Mouse (Mus musculus): Measurements from ENCODE around the gene Map3k3. TPM values are rescaled to one million over a fixed set of nuclear protein-coding genes. Genes with fewer than 3 reads are reported as not detected.
A peak's percentile ranks its signal among the peaks of the same experiment; 100 is the strongest.

Gene Map3k3
- total and polyA plus RNA-seq, 2 experiments from 2014 or later: 8.9 to 38.0 TPM

DNA sequence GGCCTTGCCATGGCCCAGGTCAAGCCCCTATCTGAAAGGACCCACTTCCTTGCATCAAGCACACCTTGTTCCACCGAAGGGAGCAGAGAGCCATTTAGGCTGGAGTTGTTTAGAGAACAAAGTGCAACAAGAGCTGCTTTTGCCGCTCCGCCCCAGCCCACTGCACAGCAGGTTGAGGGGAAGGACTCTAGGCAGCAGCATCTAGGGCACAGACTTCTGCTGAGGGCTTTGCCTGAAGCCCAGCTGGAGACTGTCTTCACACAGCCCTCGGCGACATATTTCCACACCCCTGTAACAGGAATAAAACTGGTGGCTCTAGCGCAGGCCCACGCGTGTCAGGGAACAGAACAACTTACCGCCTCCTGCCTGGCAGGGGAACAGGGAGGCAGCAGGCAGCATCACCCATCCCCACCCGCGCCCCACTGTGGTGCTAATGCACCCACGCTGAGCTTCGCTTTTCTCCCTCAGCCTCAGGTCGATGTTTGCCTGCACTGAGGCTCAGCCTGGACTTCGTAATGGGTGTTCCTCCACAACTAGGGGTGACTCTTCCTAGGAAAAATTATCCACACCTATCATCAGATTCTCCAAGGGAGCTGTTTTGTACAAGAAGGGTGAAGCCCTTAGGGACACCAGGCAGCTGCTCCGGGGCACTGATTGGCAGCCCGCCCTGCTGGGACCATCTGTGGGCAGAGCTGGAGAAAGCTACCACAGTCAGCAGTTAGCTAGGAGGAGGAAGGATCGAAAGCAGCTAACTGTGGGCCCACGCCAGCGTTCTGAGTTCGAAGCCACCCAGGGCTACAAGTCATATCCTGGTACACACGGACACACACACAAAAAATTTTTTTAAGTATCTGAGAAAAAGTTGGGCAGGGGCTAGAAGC lies 76.7 kb downstream of the Map3k3 start, which contains the start of the genes Gm10840 and Limd2:
Gene Gm10840, plus strand, starts transcription at position 10 of the 881 bp plus-strand sequence.
Gene Limd2, minus strand, starts transcription at position 20 of the 881 bp plus-strand sequence.
- peaks cover 11% of the 10 kb centered on the region; the same call in 1 of the 2 replicates for H3K4me1 ChIP-seq (ENCODE audit: insufficient read depth, low read length)
- peak within 1 kb of the TSS; percentile 87 for H3K4me2 ChIP-seq (ENCODE audit: low read depth, low read length)
- H3K27ac ChIP-seq: peak within 1 kb of the TSS; percentile 95
- H3K27me3 ChIP-seq (ENCODE audit: insufficient read depth, low read length): no peaks in the 10 kb centered on the region
- ATAC-seq: peak; percentile 15; the same call in 1 of the 2 replicates
- peak within 1 kb of the TSS; percentile 59 for H3K4me3 ChIP-seq (ENCODE audit: low read length)
- H3K9ac ChIP-seq (replicated peaks; ENCODE audit: low read length): peak within 1 kb of the TSS; percentile 75
- peak; percentile 52 for DNase-seq (ENCODE audit: low spot score)
- TF ChIP-seq CTCF (IDR thresholded peaks at IDR 0.05; ENCODE audit: low read depth): no peak
- 23% methylated on average over 22 of the region's 22 CpGs for WGBS
- peaks cover 39% of the 10 kb centered on the region for H3K36me3 ChIP-seq (ENCODE audit: insufficient read depth, low read length)
- H3K9me3 ChIP-seq (ENCODE audit: low read length): no peaks in the 10 kb centered on the region

DNA sequence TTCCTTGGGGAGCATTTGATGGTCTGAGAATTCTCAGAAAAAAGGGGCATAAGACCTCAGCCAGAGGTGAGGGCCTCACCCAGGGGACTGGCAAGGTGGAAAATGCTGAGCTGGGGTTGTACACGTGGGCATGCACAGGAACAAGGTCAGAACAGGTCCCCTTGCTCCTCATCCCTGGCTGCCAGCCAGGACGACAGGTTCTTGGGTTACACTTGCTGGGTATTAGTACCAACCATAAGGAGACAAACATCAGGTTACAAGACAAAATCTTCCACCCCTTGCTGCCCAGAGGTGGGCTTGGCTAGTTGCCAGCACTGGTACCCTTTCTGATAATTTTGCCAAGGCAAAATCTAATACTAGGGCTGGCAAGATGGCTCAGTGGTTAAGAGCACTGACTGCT lies 77.8 kb downstream of the Map3k3 start:
- Histone ChIP-seq H3K27me3 (ENCODE audit: insufficient read depth, low read length) (no peaks in the 10 kb centered on the region), H3K27ac (no peak overlapping the region), H3K4me2 (ENCODE audit: low read depth, low read length) (no peak overlapping the region), H3K36me3 (ENCODE audit: insufficient read depth, low read length) (peaks cover 36% of the 10 kb centered on the region), H3K4me3 (ENCODE audit: low read length) (no peak overlapping the region), H3K4me1 (ENCODE audit: insufficient read depth, low read length) (peaks cover 11% of the 10 kb centered on the region; the same call in 1 of the 2 replicates), H3K9ac (replicated peaks; ENCODE audit: low read length) (no peak overlapping the region), H3K9me3 (ENCODE audit: low read length) (no peaks in the 10 kb centered on the region)
- 82% methylated on average over 2 of the region's 2 CpGs for WGBS
- TF ChIP-seq CTCF (IDR thresholded peaks at IDR 0.05; ENCODE audit: low read depth): no peak
- DNase-seq (ENCODE audit: low spot score): no peak
- ATAC-seq: no peak

DNA sequence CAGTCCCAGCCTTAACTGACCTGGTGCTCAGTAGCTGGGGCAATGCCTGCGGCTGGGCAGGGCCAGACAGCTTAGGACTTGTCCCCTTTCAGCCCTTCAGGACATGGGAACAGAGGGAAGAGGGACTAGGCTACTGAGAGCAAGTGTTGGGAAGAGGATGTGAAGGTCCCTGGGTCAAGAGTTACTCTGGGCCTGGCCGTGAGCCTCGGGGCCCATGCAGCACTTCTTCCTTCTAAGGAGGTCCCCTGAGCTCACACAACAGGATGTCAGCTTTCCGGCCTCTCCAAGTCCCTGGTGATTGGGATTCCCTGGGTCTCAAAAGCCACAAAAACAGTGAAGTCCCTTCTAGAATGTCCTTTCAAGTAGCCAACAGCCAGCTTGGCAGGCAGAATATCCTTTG lies 79.1 kb downstream of the Map3k3 start:
- Histone ChIP-seq H3K9me3 (ENCODE audit: low read length) (no peaks in the 10 kb centered on the region), H3K27me3 (ENCODE audit: insufficient read depth, low read length) (no peaks in the 10 kb centered on the region), H3K4me1 (ENCODE audit: insufficient read depth, low read length) (peaks cover 11% of the 10 kb centered on the region; the same call in 1 of the 2 replicates), H3K4me2 (ENCODE audit: low read depth, low read length) (no peak overlapping the region), H3K36me3 (ENCODE audit: insufficient read depth, low read length) (peaks cover 36% of the 10 kb centered on the region; the same call in 1 of the 2 replicates), H3K27ac (no peak overlapping the region), H3K4me3 (ENCODE audit: low read length) (no peak overlapping the region), H3K9ac (replicated peaks; ENCODE audit: low read length) (no peak overlapping the region)
- 94% methylated on average over 4 of the region's 4 CpGs for WGBS
- DNase-seq (ENCODE audit: low spot score) (no peak), ATAC-seq (no peak)
- no peak for TF ChIP-seq CTCF (IDR thresholded peaks at IDR 0.05; ENCODE audit: low read depth)

DNA sequence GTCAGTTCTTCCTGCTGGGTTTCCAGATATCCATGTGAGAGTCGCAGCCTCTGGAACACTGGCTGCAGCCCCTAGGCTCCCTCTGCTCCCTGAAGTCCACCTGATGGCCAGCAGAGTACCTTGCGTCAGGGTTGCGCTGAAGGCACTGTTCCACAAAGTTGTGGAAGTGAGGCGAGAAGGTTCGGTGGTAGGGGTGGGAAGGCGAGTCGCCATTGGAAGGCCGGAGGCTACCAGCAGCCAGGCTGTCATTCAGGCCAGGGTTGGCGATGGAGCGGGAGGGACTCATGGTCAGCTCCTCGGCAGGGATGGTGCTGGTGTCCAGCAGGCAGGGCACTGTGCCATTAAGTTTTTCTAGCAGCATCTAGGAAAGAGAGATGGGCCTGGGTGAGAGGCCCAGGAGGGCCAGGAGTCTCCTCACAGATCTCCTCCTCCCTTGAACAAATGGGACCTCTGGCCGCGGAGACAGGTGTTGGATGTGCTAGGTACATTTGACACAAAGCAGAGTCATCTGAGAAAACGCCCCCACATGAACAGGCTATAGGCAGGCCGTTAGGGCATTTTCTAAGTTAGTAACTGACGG lies 80.3 kb downstream of the Map3k3 start:
- ATAC-seq (no peak), DNase-seq (ENCODE audit: low spot score) (no peak)
- Histone ChIP-seq H3K27me3 (ENCODE audit: insufficient read depth, low read length) (no peaks in the 10 kb centered on the region), H3K9ac (replicated peaks; ENCODE audit: low read length) (no peak overlapping the region), H3K4me1 (ENCODE audit: insufficient read depth, low read length) (peaks cover 11% of the 10 kb centered on the region; the same call in 1 of the 2 replicates), H3K4me3 (ENCODE audit: low read length) (no peak overlapping the region), H3K9me3 (ENCODE audit: low read length) (no peaks in the 10 kb centered on the region), H3K27ac (no peak overlapping the region), H3K36me3 (ENCODE audit: insufficient read depth, low read length) (peaks cover 43% of the 10 kb centered on the region; the same call in 1 of the 2 replicates), H3K4me2 (ENCODE audit: low read depth, low read length) (no peak overlapping the region)
- TF ChIP-seq CTCF (IDR thresholded peaks at IDR 0.05; ENCODE audit: low read depth): no peak
- 91% methylated on average over 16 of the region's 16 CpGs for WGBS

DNA sequence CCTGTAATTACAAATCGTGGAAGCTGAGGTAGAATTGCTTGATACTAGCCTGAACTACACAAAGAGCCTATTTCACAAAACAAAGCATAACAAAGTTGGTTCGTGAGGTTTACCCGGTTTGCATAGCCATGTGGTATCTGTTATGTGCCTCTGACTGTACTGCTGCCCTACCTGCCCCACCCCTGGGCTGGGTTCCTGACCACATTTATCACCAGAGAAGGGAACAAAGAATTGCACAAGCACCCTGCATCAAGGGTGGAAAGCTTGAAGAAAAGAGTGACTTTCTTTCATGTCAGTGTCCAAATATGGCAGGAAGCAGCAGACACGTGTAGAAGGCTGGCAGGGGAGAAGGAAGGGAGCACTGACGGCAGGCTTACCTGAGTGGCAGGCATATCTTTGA lies 83.0 kb downstream of the Map3k3 start:
- WGBS: 87% methylated on average over 5 of the region's 5 CpGs
- no peaks in the 10 kb centered on the region for H3K4me1 ChIP-seq (ENCODE audit: insufficient read depth, low read length)
- H3K9me3 ChIP-seq (ENCODE audit: low read length): no peaks in the 10 kb centered on the region
- DNase-seq (ENCODE audit: low spot score) (no peak), ATAC-seq (no peak)
- no peak overlapping the region for H3K27ac ChIP-seq
- no peak overlapping the region for H3K4me3 ChIP-seq (ENCODE audit: low read length)
- H3K27me3 ChIP-seq (ENCODE audit: insufficient read depth, low read length): no peaks in the 10 kb centered on the region
- no peak overlapping the region for H3K9ac ChIP-seq (replicated peaks; ENCODE audit: low read length)
- peaks cover 47% of the 10 kb centered on the region; the same call in 1 of the 2 replicates for H3K36me3 ChIP-seq (ENCODE audit: insufficient read depth, low read length)
- no peak for TF ChIP-seq CTCF (IDR thresholded peaks at IDR 0.05; ENCODE audit: low read depth)
- H3K4me2 ChIP-seq (ENCODE audit: low read depth, low read length): no peak overlapping the region

DNA sequence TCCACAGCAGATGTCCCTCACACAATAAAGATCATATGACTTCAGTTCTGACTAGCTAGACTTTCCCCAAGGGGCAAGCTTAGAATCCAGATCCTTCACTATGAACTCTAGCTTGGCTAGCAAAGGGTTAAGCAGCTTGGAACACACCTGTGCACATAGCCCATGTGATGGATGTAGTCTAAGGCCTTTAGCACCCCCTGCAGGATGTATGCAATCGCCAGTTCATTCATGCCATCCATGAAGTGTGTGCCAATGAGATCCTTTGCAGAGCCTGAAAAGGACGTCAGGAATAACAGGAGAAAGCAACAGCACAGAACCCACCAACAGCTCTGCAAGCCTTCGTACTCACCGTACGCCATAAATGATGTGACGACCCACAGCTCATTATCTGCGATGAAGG lies 86.4 kb downstream of the Map3k3 start:
- WGBS: 83% methylated on average over 7 of the region's 7 CpGs
- TF ChIP-seq CTCF (IDR thresholded peaks at IDR 0.05; ENCODE audit: low read depth): peak; percentile 63
- DNase-seq (ENCODE audit: low spot score): peak; percentile 58
- no peaks in the 10 kb centered on the region for H3K9me3 ChIP-seq (ENCODE audit: low read length)
- H3K27ac ChIP-seq: no peak overlapping the region
- no peak overlapping the region for H3K9ac ChIP-seq (replicated peaks; ENCODE audit: low read length)
- no peaks in the 10 kb centered on the region for H3K4me1 ChIP-seq (ENCODE audit: insufficient read depth, low read length)
- no peak for ATAC-seq
- H3K4me3 ChIP-seq (ENCODE audit: low read length): no peak overlapping the region
- no peaks in the 10 kb centered on the region for H3K27me3 ChIP-seq (ENCODE audit: insufficient read depth, low read length)
- H3K4me2 ChIP-seq (ENCODE audit: low read depth, low read length): no peak overlapping the region
- H3K36me3 ChIP-seq (ENCODE audit: insufficient read depth, low read length): peaks cover 21% of the 10 kb centered on the region; the same call in 1 of the 2 replicates
